Mouse (Mus musculus) hindbrain, embryonic 13.5 days (tissue): Measurements from ENCODE around the gene Rhbdf1. TPM values are rescaled to one million over a fixed set of nuclear protein-coding genes. Genes with fewer than 3 reads are reported as not detected.

Experiments used
- ATAC-seq: fragments of 200-750 bp; cut with Nextera tagmentation; 2 replicates; pipeline ENCODE4 v1.8.0; 2017; ENCODE audit warnings: moderate TSS enrichment; ENCODE audit not compliant: low FRiP score
- H3K27ac ChIP-seq: fragments of 300-500 bp; sonication (generic); 2 replicates; pipeline ENCODE4 v1.5.1; 2015; ENCODE audit warnings: inconsistent platforms, mild to moderate bottlenecking, moderate library complexity
- H3K27me3 ChIP-seq: fragments of 300-500 bp; sonication (generic); 2 replicates; pipeline ENCODE4 v1.6.1; 2015; ENCODE audit warnings: mild to moderate bottlenecking, inconsistent platforms
- H3K36me3 ChIP-seq: fragments of 300-500 bp; sonication (generic); 2 replicates; pipeline ENCODE4 v1.6.1; 2015; ENCODE audit warnings: mild to moderate bottlenecking, inconsistent platforms
- H3K4me1 ChIP-seq: fragments of 300-500 bp; sonication (generic); replicated peaks from 2 replicates; pipeline ENCODE4 v1.6.1; 2015; ENCODE audit warnings: inconsistent platforms
- H3K4me2 ChIP-seq: fragments of 300-500 bp; sonication (generic); 2 replicates; pipeline ENCODE4 v1.6.1; 2015; ENCODE audit warnings: inconsistent platforms, mild to moderate bottlenecking, moderate library complexity
- H3K4me3 ChIP-seq: fragments of 300-500 bp; sonication (generic); 2 replicates; pipeline ENCODE4 v1.5.1; 2015; ENCODE audit warnings: mild to moderate bottlenecking, inconsistent platforms
- H3K9ac ChIP-seq: fragments of 300-500 bp; sonication (generic); 2 replicates; pipeline ENCODE4 v1.6.1; 2015; ENCODE audit warnings: mild to moderate bottlenecking, inconsistent platforms
- H3K9me3 ChIP-seq: fragments of 300-500 bp; sonication (generic); 2 replicates; pipeline ENCODE4 v1.6.1; 2016; ENCODE audit warnings: inconsistent platforms
- WGBS: fragments of 180-500 bp; shearing (Covaris S2); methylation state at CpG from one replicate; pipeline ENCODE4 v1.1.7; 2015; 5-methylcytosine and 5-hydroxymethylcytosine counted together
- polyA plus RNA-seq: library from polyadenylated mRNA; unstranded; fragments of >200 nt; fragmentation: Nextera tagmentation; extraction: Ambion mirVana; gene quantifications from 2 replicates; pipeline ENCODE4 v1.2.1, GENCODE M21; 2015

The Rhbdf1 gene
- polyA plus RNA-seq, 1 experiment from 2014 or later = 24.1 TPM

DNA sequence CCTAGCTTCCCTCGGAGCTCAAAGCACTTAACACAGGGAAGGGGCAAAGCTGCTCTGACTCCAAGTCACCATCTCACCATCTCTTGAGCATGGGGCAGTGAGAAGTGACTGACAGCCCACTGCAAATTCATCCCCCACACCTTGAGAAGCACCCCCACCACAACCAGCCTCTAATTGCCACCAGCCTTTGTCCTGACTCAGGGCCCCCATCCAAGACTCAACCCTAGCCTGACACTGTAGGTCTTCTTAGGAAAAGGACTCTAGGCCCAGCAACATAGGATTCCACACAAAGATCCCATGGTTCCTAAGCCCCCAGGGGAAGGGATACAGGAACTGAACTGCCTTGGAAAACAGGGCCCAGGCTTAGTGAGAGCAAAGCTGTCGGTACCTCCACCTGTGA is 14.0 kb upstream of the Rhbdf1 start:
- no peaks in the 10 kb centered on the region for H3K27me3 ChIP-seq
- peaks cover 43% of the 10 kb centered on the region for H3K4me1 ChIP-seq
- H3K9ac ChIP-seq = peak overlapping the region; percentile 26; the same call in 1 of the 2 replicates
- WGBS = 64% methylated on average over 2 of the region's 2 CpGs
- H3K27ac ChIP-seq = peak overlapping the region; percentile 77
- peak; percentile 38 for ATAC-seq
- no peak overlapping the region for H3K4me2 ChIP-seq
- H3K36me3 ChIP-seq = peaks cover 68% of the 10 kb centered on the region
- H3K9me3 ChIP-seq = no peaks in the 10 kb centered on the region
- no peak overlapping the region for H3K4me3 ChIP-seq

DNA sequence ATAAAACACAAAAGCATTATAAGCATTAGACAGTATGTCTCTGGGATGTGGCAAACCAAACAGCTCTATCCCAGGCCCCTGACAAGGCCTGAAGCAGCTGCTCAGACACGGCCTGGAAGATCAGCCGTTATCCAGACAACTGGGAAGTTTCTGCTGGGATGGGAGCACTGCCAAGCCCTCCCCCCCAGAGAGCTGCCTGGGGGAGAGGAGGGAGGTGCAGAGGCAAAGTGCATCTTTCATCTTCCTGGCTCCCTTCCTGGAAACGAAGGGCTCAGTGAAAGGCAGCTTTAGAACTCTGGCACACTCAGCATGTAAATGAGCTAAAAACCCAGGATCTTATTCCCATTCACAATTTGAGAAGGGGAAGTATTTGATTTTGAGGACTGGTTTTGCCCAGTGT is 13.5 kb upstream of the Rhbdf1 start:
- Histone ChIP-seq H3K36me3 (peaks cover 68% of the 10 kb centered on the region), H3K4me2 (no peak overlapping the region), H3K27ac (peak overlapping the region; percentile 77), H3K9me3 (no peaks in the 10 kb centered on the region), H3K4me1 (peaks cover 43% of the 10 kb centered on the region), H3K9ac (peak overlapping the region; percentile 26), H3K4me3 (no peak overlapping the region), H3K27me3 (no peaks in the 10 kb centered on the region)
- WGBS = 30% methylated on average over 3 of the region's 3 CpGs
- ATAC-seq = peak; percentile 36

DNA sequence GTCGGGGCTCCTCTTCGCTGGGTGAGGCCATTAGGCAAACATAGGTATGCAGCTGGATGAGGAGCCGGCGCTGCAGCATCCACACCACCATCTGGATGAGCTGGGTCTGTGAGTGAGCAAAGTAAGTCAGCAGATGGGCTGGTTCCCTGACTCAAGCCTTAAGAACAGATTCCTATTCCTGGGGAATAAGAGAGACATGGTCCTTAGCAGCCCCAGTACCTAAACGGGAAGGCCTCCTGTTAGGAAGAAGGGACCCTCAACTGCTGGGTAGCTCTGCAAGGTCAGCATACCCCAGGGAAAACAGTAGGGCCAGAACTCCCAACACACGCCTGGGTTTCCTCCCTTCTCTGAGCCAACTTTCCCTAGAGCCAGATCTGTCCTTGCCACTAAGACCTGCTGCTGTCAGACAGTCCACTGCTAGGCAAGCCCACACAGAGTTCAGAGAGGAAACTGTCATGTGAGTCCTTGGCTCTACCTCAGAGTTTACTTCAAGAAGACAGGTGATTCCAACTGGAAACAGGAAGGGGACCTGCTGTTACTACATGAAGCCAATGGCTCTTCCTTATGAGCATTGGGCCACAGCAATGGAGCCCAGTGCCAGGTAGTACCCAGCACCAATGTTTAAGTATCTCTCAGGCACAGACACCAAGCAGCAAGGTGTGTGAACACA is 12.9 kb upstream of the Rhbdf1 start:
- no peak for ATAC-seq
- H3K9me3 ChIP-seq = no peaks in the 10 kb centered on the region
- no peak overlapping the region; the same call in 1 of the 2 replicates for H3K9ac ChIP-seq
- H3K4me3 ChIP-seq = no peak overlapping the region
- WGBS = 85% methylated on average over 6 of the region's 6 CpGs
- no peaks in the 10 kb centered on the region for H3K27me3 ChIP-seq
- H3K36me3 ChIP-seq = peaks cover 68% of the 10 kb centered on the region
- H3K4me1 ChIP-seq = peaks cover 43% of the 10 kb centered on the region
- H3K4me2 ChIP-seq = no peak overlapping the region
- H3K27ac ChIP-seq = peak overlapping the region; percentile 77

DNA sequence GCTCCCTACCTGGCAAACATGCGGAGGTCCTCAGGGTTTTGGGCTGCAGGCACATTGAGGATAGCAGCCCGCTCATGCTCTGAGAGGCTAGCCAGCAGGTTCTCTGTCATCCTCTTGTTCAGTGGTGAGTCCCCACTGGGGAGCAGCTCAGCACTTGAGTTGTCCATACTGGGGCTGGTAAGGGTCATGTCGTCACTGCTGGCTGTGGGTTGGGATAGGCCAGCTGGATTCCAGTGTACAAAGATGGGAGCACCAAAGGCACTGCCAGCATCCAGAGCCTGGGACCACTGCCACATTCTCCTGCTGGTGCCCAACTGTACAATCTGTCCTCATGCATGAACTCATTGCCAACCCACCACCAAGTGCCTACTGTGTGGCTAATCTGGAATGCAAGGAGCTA is 11.8 kb upstream of the Rhbdf1 start:
- peaks cover 43% of the 10 kb centered on the region for H3K4me1 ChIP-seq
- H3K27ac ChIP-seq = no peak overlapping the region
- no peak for ATAC-seq
- WGBS = 88% methylated on average over 3 of the region's 3 CpGs
- H3K9ac ChIP-seq = 0 out of 2 replicates have a peak overlapping the region, but pooled peaks have one; percentile 15
- H3K9me3 ChIP-seq = no peaks in the 10 kb centered on the region
- no peak overlapping the region for H3K4me3 ChIP-seq
- no peaks in the 10 kb centered on the region for H3K27me3 ChIP-seq
- no peak overlapping the region for H3K4me2 ChIP-seq
- H3K36me3 ChIP-seq = peaks cover 70% of the 10 kb centered on the region

DNA sequence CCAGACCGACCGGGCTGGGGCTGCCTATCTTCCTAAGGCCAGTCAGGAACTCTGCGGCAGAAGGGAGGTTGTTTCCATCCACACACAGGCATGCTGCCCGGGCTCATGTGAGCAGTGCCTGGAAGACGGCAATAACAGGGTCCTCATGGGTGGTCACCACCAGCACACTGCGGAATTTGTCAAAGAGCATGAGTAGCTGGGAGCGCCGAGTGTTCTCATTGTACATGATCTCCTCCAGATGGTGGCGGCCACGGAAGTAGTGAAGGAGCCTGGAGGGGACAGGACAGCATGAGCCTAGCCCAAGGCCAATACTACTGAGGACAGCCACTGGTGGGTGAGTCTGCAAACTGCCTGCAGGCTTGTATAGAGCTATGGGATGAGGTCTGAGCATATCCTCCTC is 10.7 kb upstream of the Rhbdf1 start:
- Histone ChIP-seq H3K27ac (no peak overlapping the region), H3K4me1 (peaks cover 46% of the 10 kb centered on the region), H3K4me2 (no peak overlapping the region), H3K27me3 (no peaks in the 10 kb centered on the region), H3K9me3 (no peaks in the 10 kb centered on the region), H3K36me3 (peaks cover 70% of the 10 kb centered on the region), H3K9ac (no peak overlapping the region), H3K4me3 (no peak overlapping the region)
- no peak for ATAC-seq
- WGBS = 80% methylated on average over 10 of the region's 10 CpGs

DNA sequence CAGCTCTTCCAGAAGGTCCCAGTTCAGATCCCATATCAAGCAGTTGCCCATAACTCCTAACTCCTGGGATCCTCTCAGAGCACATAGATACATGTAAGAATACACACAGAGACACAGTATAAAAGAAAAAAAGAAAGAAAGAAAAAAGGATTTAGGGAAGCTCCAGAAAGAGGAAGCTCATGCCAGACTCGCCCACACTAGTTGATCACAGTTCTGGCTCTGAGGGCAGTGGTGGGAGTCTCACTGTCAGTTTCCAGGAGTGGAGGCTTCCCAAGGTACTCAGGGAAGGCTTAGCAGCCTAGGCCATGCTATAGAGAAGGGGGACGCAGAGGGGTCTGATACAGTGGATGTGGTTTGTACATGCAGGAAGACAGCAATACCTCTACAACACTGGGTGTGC is 9.0 kb upstream of the Rhbdf1 start:
- H3K4me1 ChIP-seq = peaks cover 46% of the 10 kb centered on the region
- H3K9me3 ChIP-seq = no peaks in the 10 kb centered on the region
- H3K9ac ChIP-seq = no peak overlapping the region
- no peaks in the 10 kb centered on the region for H3K27me3 ChIP-seq
- H3K4me3 ChIP-seq = no peak overlapping the region
- no peak for ATAC-seq
- WGBS = 97% methylated on average over 2 of the region's 2 CpGs
- no peak overlapping the region for H3K4me2 ChIP-seq
- no peak overlapping the region for H3K27ac ChIP-seq
- H3K36me3 ChIP-seq = peaks cover 63% of the 10 kb centered on the region

DNA sequence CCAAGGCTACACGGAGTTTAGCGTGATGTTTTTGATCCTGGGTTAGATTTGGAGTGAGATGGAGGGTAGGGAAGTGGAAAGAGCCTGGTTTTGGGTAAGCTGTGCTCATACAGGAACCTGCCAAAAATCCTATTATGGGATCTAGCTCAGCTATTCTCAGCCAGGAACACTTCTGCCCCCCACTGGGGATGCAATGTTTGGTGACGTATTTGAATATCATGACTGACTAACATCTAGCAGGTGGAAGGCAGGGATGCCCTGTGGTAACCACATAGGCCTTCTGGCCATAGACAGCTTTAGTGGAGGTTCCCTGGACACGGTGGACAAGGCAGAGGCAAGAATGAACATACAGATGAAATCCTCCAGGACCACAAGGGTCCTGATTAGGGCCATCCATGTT is 8.1 kb upstream of the Rhbdf1 start:
- H3K4me3 ChIP-seq = no peak overlapping the region
- H3K9me3 ChIP-seq = no peaks in the 10 kb centered on the region
- no peak overlapping the region for H3K27ac ChIP-seq
- peaks cover 63% of the 10 kb centered on the region for H3K36me3 ChIP-seq
- no peak overlapping the region for H3K4me2 ChIP-seq
- peaks cover 46% of the 10 kb centered on the region for H3K4me1 ChIP-seq
- WGBS = 83% methylated on average over 4 of the region's 4 CpGs
- H3K27me3 ChIP-seq = peaks cover 3% of the 10 kb centered on the region; the same call in 1 of the 2 replicates
- ATAC-seq = no peak
- no peak overlapping the region for H3K9ac ChIP-seq

DNA sequence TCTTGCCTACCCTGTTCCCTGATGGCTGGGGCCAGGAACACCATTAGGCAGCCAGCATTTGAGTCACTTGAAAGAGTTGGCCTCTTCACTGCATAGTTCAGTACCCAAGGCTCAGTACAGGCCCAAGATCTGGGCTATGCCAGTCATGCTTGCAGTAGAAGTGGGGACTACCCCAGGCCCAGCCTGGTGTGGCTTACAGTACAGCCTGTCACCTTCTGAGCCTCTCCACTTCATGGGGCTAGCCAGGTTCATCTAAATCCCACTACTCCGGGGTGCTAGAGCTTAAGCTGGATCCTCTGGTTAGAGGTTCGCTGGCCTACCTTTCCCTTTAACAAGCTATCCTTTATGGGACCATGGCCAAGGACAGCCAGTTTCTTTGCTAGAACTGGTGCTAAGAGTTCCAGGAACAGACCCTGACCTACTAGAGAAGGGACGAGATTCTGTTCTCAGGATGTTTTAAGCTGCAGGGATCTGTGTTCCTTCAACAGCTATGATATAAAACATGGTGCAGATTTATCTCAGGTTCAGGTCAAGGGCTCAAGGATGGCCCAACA is 6.3 kb upstream of the Rhbdf1 start:
- Histone ChIP-seq H3K4me3 (no peak overlapping the region), H3K27me3 (peaks cover 18% of the 10 kb centered on the region), H3K36me3 (peaks cover 48% of the 10 kb centered on the region), H3K4me1 (peaks cover 41% of the 10 kb centered on the region), H3K27ac (no peak overlapping the region), H3K9ac (0 out of 2 replicates have a peak overlapping the region, but pooled peaks have one; percentile 16), H3K4me2 (no peak overlapping the region), H3K9me3 (no peaks in the 10 kb centered on the region)
- WGBS = 91% methylated on average over 3 of the region's 3 CpGs
- ATAC-seq = no peak

DNA sequence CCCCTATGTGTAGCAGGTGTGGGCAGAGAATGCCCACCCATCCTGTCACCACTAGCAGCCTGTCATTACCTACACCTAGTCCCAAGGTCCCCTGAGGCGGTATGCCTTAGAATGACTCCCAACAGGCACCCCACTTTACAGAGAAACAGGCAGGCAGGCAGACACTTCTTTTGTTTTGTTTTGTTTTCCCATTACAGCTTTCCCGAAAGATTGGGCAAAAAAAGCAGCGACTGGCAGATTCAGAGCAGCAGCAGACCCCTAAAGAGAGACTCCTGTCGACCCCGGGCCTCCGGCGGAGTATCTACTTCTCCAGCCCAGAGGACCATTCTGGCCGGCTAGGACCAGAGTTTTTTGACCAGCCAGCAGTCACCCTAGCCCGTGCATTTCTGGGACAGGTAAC is 5.5 kb upstream of the Rhbdf1 start:
- peaks cover 40% of the 10 kb centered on the region for H3K36me3 ChIP-seq
- H3K27ac ChIP-seq = no peak overlapping the region
- peak overlapping the region; percentile 64; the same call in 1 of the 2 replicates for H3K4me3 ChIP-seq
- WGBS = 91% methylated on average over 9 of the region's 9 CpGs
- peak overlapping the region; percentile 73 for H3K4me2 ChIP-seq
- H3K4me1 ChIP-seq = peaks cover 47% of the 10 kb centered on the region
- peaks cover 26% of the 10 kb centered on the region for H3K27me3 ChIP-seq
- peak overlapping the region; percentile 90 for H3K9ac ChIP-seq
- H3K9me3 ChIP-seq = no peaks in the 10 kb centered on the region
- ATAC-seq = no peak

DNA sequence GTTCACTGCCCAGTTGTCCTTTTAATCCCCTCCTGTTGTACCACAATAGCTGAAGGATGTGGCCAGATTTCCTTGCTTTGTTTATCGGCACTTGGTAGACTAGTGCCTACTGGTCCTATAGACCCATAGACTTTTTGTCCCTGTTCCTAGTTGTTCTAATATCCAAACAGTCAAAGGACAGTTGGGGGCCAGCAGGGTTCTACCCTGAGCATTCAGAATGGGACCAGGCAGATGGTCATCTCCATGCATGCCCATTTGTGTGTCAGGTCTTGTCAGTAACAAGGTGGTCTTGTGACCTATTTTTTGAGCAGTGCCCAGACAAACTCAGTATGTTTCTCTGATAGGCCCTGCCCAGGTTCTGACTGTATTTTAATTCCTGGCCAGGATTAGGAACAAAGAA is 4.9 kb upstream of the Rhbdf1 start:
- 39% methylated on average over 1 of the region's 1 CpGs for WGBS
- H3K9ac ChIP-seq = peak overlapping the region; percentile 90
- H3K4me2 ChIP-seq = peak overlapping the region; percentile 73
- H3K27ac ChIP-seq = peak overlapping the region; percentile 78; the same call in 1 of the 2 replicates
- no peak; the same call in 1 of the 2 replicates for ATAC-seq
- peaks cover 35% of the 10 kb centered on the region for H3K36me3 ChIP-seq
- H3K9me3 ChIP-seq = no peaks in the 10 kb centered on the region
- H3K4me3 ChIP-seq = peak overlapping the region; percentile 64
- H3K27me3 ChIP-seq = peaks cover 31% of the 10 kb centered on the region
- H3K4me1 ChIP-seq = peaks cover 52% of the 10 kb centered on the region

DNA sequence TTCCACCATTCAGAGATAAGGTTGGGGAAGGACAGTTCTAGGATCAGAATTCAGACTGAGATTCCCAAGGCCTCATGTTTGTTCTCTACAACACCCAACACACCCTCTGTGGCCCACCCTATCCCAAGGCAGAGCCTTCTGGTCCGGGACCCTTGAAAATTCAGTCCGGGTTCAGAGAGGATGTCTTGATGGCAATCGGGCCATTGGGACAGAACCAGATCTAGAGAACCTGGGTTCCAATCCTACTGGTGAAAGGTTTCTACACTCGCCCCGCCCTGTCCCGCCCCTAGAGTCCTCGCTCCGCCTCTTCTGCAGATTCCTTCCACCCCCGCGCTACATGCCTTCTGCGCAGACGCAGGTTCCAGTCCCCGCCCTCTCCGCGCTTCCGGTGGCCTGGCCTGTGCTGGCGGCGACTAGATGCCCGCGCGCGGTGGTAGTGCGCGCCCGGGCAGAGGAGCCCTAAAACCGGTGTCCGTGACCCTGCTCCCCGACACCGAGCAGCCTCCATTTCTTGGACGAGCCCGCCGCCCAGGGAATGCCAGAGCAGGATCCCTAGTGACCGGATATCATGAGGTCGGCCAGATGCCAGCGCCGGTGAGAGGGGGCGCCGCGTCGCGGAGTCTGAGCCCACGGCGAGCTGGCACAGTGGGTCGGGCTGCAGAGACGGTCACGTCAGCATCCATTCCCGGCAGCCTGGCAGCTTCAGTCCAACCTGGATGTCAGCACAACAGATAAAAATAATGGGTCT is 4.2 kb upstream of the Rhbdf1 start, which contains the start of gene Mpg:
Mpg (plus strand) TSS at position 382 of the 748 bp plus-strand sequence.
- H3K4me1 ChIP-seq = peaks cover 58% of the 10 kb centered on the region
- 4% methylated on average over 45 of the region's 47 CpGs for WGBS
- H3K9ac ChIP-seq = peak within 1 kb of the TSS; percentile 90
- peak within 1 kb of the TSS; percentile 78 for H3K27ac ChIP-seq
- peak; percentile 77 for ATAC-seq
- peaks cover 37% of the 10 kb centered on the region for H3K27me3 ChIP-seq
- H3K4me2 ChIP-seq = peak within 1 kb of the TSS; percentile 73
- peaks cover 27% of the 10 kb centered on the region for H3K36me3 ChIP-seq
- no peaks in the 10 kb centered on the region for H3K9me3 ChIP-seq
- peak within 1 kb of the TSS; percentile 64 for H3K4me3 ChIP-seq
